Mouse (Mus musculus): ENCODE results near the gene Psmb1. TPM values are rescaled to one million over a fixed set of nuclear protein-coding genes. Genes with fewer than 3 reads are reported as not detected.
"Not testable (repeated sequence)": the region's sequence is repeated elsewhere in the genome, so short reads cannot be mapped to it uniquely, and the experiment has no call there.

Gene Psmb1
- total RNA-seq (2021): 100 to 1,000 TPM; 123 to 127 TPM

DNA sequence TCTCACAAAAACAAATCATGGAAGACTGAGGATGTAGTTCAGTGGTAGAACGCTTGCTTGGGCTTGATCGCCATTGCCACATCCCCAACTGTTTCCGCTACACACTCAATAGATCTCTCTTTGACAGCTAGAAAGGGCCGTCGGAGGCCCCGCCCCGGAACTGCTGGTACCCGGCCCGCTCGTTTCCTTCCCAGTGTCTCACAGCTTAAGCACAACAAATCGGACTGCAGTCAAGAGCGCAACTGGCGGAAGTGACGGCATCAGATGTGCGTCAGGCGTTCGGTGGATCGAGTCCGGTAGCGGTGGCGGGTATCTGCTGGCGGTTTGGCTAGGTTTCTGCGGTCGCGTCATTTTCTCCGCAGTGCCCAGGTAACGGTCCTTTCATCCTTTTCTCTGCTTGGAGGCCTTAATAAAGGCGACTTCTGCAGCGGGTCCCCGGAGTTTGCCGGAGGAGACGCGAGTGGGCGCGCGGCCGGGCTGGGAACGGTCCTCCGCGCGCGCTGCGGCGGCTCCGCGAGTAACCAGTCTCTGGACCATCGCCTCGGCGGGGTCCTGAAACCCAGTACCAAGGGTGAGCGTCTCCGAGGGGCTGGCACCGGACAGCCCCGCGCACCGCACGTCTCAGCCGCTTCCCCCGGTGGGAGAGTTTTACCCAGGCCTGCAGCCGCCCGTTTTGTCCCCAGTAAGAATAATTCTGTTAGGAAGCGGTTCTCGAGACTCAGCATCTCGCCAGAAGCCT is at the start of gene Psmb1, which contains the start of gene Tbp:
Gene Psmb1 (minus strand): TSS at position 96 of the 739 bp plus-strand sequence.
Gene Tbp (plus strand): TSS at position 233 of the 739 bp plus-strand sequence.
- intact Hi-C loops (cut with DNase I): loop anchor here (2.0 kb wide), 1 partner anchor 27 kb away; the partner anchor contains the start of gene Pdcd2
- DNase-seq: peak; percentile 94 to 96

DNA sequence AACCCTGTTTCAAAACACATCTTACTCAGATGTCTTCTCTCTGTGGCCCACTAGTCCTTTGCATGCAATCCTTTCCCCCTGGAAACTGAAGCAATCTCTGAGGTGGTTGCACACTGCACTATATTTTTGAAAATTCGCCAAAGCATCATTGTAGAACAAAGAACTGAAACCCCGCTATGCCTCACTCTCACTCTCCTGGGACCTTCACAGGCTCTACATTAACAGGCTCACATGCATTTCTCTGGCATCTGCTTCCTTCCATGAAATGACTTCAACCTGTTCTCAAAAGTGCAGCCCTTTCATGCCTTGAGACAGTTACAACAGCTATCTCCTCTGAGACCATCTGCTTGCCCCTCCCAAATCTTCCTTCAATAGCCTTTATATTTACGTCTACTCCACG is 46.9 kb upstream of the Psmb1 start:
- DNase-seq: no peak
- intact Hi-C loops (cut with DNase I): no loop called here

DNA sequence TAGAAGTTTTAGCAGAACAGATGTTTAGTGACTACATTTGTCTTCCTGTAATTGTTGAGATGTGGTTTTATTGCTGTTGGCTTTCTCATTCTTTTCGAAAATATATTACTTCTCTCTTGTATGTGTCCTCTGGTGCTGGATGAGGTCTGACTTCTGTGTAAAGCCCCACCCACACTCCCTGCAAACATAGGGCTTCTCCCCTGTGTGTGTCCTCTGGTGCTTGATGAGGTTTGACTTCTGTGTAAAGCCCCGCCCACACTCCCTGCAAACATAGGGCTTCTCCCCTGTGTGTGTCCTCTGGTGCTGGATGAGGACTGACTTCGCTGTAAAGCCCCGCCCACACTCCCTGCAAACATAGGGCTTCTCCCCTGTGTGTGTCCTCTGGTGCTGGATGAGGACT is 44.3 kb upstream of the Psmb1 start:
- intact Hi-C loops (cut with DNase I): not testable (repeated sequence)

DNA sequence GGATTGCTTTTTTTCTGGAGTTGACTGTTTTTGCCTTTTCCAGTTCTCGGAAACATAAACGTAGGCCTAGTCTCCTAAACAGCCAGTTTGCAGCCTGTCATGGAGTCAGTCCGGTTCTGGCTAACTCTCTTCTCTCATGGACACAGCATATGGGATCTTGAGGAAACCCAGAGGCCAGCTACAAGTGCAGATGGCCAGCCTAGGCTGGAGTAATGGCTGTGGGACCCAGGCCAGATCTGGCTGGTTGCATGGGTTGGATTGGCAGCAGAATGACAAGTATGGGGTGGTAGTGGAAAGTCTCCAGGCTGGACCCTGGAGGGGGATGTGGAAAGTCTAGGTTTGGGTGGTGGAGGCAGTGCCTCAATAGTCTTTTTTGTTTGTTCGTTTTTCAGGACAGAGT is 40.8 kb upstream of the Psmb1 start:
- intact Hi-C loops (cut with DNase I): no loop called here
- no peak for DNase-seq

More for the DNA sequence above, 44.3 kb upstream of the Psmb1 start:
- DNase-seq: not testable (repeated sequence)

DNA sequence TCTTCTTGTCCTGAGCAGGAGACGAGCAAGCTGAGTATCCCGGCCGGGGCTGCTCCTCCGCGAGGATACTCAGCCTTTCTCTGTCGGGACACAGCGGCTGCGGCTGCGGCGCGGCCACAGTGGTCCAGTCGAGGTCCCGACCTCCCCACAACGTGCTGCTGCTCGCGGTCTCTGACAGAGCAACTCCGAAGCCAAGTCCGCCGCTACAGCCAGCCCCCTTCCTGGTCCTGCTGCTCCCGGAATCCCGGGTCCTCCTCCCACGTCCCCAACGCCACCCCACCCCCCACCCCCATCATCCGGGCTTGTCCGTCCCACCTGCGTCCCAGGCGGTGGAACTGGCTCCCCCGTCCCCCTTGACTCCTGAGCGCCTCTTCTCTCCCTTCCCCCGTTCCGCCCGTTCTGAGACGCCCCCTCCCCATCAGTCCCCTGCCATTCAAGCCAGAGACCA is 36.9 kb upstream of the Psmb1 start:
- intact Hi-C loops (cut with DNase I): no loop called here
- DNase-seq: no peak

DNA sequence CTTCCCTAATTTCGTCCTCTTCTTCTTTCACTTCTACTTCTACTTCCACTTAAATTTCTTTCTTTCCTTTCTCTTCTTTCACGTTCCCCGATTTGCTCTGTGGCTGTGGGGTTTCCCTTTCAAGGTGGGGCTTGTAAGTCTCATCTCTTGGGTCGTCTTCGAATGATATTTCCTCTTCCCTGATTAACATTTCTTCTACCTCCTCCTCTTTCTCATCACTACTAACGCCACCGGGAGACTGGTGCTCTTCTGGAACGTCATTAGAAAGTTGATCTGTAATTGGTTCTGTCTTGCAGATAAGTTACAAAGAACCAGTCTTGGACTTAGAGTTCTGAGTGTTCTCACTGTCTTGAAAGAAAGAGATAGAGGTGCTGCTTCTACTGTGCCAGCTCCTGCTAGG is 36.4 kb upstream of the Psmb1 start:
- DNase-seq: no peak
- intact Hi-C loops (cut with DNase I): no loop called here

DNA sequence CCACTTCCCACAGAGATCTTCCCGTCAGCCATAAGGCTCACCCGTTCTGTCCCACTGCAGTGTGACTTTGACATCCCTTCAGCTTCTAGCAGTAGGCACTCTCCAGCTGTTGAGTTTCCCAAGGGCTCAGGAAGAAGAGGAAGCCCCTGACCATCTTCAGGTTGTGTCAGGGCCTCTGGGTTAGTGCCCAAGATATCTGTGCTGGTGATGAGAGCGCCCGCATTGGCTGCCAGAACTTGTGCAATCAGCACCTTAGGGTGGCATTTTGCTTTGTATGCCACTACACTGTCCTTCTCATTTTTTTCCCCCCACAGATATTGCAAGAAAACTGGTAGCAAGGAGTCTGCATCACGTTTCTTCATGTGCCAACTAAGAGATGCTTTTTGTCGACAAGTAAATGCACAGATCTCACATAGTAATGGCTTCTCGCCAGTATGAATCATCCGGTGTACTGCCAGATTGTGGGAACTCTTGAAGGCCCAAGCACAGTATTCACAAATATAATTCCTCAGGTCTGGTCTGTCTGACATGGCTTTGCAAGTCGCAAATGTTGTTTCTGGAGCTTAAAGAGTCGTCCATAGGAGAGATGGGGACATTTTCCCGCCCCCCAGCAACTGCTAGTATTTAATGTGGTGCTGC is 35.7 kb upstream of the Psmb1 start:
- DNase-seq: no peak
- intact Hi-C loops (cut with DNase I): no loop called here

DNA sequence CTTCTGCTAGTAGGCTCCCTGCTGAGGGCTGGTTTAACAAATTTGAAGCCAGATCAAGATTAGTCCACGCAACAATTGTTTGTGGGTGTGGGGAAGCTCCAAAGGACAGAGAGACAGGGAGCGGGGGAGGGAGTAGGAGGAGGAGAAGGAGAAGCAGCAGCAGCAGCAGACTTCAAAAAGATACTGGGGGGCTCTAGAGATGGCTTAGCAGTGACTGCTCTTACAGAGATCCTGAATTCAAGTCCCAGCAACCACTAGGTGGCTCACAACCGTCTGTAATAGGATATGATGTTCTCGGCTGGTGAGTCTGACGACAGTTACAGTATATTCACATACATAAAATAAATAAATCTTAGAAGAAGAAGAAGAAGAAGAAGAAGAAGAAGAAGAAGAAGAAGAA is 30.6 kb upstream of the Psmb1 start:
- peak in 1 of 2 experiments; percentile 16 for DNase-seq
- intact Hi-C loops (cut with DNase I): no loop called here

DNA sequence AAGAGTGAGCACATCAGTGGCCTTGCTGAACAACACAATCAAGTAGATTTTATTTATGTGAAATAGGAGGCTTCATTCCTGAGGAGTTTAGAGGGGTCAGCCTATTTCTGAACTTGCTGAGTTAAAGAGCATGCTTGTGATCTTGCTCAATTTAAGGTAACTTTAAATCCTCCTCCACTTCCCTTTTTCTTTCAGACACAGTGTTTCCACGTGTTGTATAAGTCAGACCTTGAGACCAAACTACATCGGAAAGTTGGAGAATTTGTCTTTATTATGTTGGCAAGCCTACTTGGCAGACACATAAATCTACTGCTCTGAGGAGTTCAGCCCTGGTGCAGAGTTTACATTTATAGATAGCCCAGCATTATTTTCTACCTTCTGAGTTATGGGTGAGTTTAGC is 29.3 kb upstream of the Psmb1 start:
- intact Hi-C loops (cut with DNase I): loop anchor here (5.0 kb wide), 1 partner anchor 193 kb away; no protein-coding TSS in a partner anchor
- no peak for DNase-seq

DNA sequence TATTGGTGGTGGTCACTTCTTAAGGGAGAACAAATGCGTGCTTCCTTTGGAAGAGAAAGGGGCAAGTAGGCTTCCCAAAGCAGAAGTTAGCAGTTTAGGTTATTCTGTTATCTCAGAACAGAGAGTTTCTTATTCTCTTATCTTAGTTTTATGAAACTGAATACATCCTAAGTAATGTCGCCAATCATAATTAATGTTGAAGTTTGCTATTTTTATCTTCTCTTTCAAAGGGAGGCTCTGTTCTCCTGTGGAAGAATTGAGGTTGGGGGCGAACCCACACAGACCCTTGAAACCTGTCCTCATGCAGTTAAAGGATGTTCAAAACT is 28.2 kb upstream of the Psmb1 start:
- no peak for DNase-seq
- intact Hi-C loops (cut with DNase I): loop anchor here (2.0 to 5.0 kb wide), 3 partner anchors 29 to 195 kb away; partner anchors contain the start of genes Psmb1 and Tbp

DNA sequence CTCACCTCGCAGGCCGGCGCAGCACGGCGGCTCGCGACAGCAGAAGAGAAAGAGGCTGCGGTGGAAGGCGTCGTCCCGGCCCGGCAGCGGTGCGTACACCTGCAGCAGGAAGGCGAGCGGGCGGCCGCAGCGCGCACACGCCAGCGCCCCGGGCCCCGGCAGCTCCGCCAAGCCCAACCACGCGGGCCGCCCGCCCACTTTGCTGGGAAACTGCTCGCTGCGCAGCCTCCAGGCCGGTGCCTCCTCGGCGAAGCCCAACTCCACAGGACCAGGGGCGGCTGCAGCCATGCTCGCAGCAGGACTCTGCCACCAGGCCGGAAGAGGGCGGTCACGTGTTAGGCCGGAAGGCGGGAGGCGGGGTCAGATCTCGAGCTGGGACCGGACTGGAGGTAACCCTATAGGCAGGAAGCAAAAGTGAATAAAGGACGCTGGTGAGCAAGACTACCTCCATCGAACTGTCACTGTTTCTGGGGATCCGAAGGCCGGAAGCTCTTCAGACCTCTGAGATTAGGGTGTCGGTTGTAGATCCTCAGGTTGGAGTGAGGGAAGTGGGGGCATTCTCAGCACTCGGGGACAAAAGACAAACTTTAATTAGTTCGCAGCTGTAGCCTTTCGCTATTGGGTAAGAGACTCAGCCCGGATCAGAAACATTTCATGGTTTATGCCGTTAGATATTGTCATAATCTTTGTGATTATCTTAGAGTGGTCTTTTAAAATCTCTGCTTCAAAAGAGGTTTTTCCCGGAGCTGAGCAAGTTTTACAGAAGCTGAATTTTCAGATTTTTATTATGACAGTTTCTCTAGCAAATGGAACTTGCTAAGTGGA is 27.6 kb upstream of the Psmb1 start, which contains the start of gene Pdcd2:
Gene Pdcd2 (minus strand): TSS at position 316 of the 825 bp plus-strand sequence.
- peak; percentile 94 for DNase-seq
- intact Hi-C loops (cut with DNase I): loop anchor here (2.0 to 5.0 kb wide), 3 partner anchors 28 to 195 kb away; partner anchors contain the start of genes Psmb1 and Tbp

DNA sequence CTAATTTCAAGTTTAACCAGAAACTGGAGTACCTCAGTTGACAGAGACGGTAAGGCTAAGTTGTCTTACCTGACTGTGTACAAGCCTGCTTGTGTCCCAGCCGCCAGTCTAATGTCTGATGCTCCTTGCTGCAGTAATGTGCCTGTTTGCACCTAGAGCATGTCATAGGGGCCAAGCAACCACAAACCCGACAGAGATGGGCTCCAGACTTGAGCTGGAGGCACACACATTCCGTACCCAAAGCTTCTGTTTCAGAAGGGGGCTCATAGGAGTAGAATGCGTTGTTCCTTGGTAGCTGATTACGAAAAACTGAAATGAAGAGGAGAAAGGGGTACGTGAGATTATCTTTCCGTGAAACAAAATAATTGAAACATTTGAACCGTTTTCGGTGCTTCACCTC is 26.8 kb upstream of the Psmb1 start:
- intact Hi-C loops (cut with DNase I): loop anchor here (2.0 to 5.0 kb wide), 3 partner anchors 28 to 196 kb away; partner anchors contain the start of genes Psmb1 and Tbp

DNA sequence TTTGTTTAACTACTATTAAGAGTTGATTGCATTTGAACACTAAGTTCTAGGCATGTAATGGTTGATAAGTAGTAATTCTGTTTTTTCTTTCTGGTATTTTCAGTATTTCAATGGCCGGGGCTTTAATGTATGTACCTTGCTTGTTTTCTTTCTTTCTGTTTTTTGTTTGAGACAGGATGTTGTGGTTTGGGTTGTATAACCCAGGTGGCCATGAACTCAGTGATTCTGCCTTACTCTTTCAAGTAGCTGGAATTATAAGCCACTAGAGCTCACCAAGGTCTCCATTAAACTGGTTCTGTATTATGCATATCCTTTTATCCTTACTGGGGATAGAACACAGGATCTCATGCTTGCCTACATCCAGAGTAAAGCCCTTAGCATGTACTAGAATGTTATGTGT is 19.2 kb upstream of the Psmb1 start:
- intact Hi-C loops (cut with DNase I): no loop called here
- no peak for DNase-seq

More for the DNA sequence above, 26.8 kb upstream of the Psmb1 start:
- DNase-seq: no peak

DNA sequence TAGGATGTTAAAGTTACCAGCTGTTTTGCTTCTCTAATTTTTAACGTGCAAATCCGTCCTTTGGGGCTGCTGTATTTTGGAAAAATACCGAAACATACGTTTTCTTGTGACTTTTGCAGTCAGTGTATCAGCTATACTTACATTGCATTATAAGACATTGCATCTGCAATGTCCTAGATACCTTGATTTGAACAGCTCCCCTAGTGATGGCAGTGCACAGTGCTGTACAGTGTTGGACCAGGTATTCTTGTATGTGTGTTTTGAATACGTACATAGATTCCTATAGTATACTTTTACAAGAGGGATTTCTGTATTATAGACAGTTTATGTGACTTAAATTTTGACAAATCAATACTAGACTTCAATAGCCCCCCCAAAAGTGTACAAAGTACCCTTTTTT is 18.6 kb upstream of the Psmb1 start:
- DNase-seq: no peak
- intact Hi-C loops (cut with DNase I): no loop called here

DNA sequence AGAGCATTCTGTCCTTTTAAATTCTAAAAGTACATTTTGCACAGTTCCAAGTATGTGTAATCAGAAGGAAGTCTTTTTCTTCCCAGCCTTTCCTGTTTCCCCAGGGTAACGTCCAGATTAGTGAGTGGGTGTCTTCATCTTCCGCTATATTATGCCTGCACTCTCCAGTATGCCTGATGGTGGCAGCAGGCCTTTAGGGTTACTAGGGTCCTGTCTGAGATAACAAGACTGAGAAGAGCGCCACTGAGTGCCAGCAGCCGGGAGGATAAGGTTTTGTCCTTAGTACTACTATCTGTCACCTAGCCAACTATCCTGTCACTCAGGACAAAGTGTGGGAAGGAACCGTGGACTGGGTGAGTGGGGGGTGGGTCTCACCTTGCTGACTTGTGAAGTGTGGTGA is 18.2 kb upstream of the Psmb1 start:
- no peak for DNase-seq
- intact Hi-C loops (cut with DNase I): no loop called here

DNA sequence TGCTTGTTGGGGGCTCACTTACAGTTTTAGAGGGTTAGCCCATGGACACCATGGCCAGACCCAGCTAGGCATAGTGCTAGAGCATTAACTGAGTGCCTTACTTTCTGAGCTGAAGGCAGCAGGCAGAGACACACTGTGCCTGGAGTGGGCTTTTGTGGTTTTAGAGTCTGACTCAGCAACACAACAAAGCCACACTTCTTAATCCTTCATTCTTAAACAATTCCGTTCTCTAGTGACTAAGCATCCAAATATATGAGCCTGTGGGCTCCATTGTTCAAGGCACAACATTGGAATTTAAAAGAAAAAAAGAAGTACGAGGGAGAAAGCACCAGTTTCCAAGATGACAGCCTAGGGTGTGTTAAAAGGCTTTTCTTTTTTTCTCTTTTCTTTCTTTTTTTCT is 11.1 kb upstream of the Psmb1 start:
- intact Hi-C loops (cut with DNase I): no loop called here
- no peak for DNase-seq

DNA sequence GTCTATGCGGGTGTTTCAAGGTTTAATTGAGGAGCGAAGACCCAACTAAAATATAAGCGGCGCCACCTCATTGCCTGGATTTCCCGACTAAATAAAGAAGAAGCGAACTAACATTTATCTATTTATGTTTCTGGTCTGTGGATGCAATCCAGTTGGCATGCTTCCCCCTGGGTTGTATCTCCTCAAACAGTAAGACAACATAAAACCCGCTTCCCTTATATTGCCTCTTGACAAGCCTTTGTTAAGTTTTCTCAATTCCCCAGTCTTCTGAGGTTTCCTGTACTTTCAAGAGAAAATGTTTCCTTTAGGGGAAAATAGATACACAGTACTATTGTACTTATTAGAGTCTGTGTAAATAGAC is 818 bp downstream of the Psmb1 start:
- intact Hi-C loops (cut with DNase I): loop anchor here (2.0 kb wide), 1 partner anchor 28 kb away; the partner anchor contains the start of gene Pdcd2
- DNase-seq: no peak

DNA sequence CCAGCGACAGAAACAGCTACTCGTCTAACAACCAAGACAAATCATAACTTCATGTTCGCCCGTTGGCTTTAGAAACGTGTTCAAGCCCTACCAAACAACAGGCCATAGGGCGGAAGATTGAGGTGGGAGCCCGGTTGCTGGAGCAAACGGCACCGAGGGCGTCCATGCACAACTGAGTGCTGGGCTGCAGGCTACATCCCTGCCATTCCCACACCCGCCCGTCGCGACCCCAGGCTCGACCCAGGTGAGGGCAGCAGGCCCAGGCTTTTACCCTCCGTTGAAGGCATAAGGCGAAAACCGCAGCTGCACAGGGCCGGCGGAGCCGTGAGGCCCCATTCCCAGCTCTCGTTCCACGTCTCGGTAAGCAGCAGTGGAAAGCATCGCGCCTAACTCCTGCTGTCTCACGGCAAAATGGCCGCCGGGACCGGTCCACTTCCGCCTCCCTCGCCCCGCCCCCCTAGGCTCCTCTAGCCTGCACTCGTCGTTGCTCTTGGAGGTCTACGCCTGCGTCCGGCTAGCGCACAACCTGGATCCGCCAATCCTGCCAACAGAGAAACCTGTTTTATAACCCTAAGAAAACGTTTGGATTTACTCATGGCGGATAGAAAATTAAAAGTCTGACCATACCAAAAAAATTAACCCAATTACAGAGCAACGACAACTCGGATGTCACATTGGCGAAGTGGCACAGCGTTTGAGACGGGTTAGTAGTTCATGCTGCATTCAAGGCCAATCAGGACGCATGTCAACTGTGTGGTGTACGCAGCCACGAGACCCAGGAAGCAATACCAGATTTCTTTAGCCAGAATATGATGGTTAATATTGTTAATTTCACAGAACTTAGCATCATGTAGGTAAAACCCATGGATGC is 1.4 kb downstream of the Psmb1 start:
- intact Hi-C loops (cut with DNase I): loop anchor here (2.0 kb wide), 1 partner anchor 29 kb away; the partner anchor contains the start of gene Pdcd2
- DNase-seq: peak; percentile 91 to 95

DNA sequence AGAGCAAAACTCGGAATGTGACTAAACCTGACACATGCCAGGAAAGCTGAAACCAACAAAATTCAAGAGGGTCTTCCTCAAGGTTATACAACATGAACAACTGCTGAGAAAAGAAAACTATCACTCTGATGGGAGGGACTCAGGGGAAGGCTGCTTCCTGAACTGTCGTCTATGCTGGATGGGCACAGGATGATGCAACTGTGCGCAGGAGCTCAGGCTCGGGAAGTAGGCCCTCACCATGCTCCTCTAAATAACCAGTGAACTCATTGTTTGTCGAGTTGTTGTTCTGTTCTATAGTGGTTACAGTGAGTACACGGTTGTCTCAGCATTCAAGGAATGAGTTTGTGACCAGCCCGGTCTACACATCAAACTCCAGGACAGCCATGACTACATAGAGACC is 9.0 kb downstream of the Psmb1 start:
- intact Hi-C loops (cut with DNase I): no loop called here
- no peak for DNase-seq

DNA sequence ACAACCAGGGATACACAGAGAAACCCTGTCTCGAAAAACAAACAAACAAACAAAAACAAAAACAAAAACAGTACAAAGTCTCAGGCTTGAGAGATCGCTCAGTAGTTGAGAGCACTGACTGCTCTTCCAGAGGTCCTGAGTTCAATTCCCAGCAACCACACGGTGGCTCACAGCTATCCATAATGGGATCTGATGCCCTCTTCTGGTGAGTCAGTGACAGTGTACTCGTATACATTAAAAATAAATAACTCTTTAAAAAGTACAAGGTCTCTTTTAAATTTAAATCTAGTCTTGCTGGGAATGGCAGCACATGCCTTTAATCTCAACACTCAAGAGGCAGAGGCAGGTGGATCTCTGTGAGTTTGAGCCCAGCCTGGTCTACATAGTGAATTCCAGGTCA is 26.9 kb downstream of the Psmb1 start:
- no peak for DNase-seq
- intact Hi-C loops (cut with DNase I): no loop called here
